Mouse (Mus musculus) forebrain, embryonic 11.5 days (tissue): Measurements from ENCODE around the gene Sdc3. TPM values are rescaled to one million over a fixed set of nuclear protein-coding genes. Genes with fewer than 3 reads are reported as not detected.

Source experiments
- ATAC-seq: fragments of 200-750 bp; cut with Nextera tagmentation; replicated peaks from 2 replicates; pipeline ENCODE4 v1.8.0; 2017; ENCODE audit warnings: moderate TSS enrichment; ENCODE audit not compliant: low FRiP score
- DNase-seq: peaks from one replicate; pipeline ENCODE4 v3.0.0-alpha.2; 2017; ENCODE audit warnings: low spot score
- H3K27ac ChIP-seq: fragments of 300-500 bp; sonication (generic); 2 replicates; pipeline ENCODE4 v1.5.1; 2014; ENCODE audit warnings: low read depth, low read length
- H3K27me3 ChIP-seq: fragments of 300-500 bp; sonication (generic); 2 replicates; pipeline ENCODE4 v1.6.1; 2014; ENCODE audit warnings: mild to moderate bottlenecking, low read length, mixed read lengths; ENCODE audit not compliant: control insufficient read depth, insufficient read depth
- H3K36me3 ChIP-seq: fragments of 300-500 bp; sonication (generic); 2 replicates; pipeline ENCODE4 v1.6.1; 2014; ENCODE audit warnings: mild to moderate bottlenecking, low read length, moderate library complexity, mixed read lengths; ENCODE audit not compliant: control insufficient read depth, insufficient read depth
- H3K4me1 ChIP-seq: fragments of 300-500 bp; sonication (generic); replicated peaks from 2 replicates; pipeline ENCODE4 v1.6.1; 2014; ENCODE audit warnings: low read length, mixed read lengths; ENCODE audit not compliant: control insufficient read depth, insufficient read depth
- H3K4me2 ChIP-seq: fragments of 300-500 bp; sonication (generic); 2 replicates; pipeline ENCODE4 v1.6.1; 2014; ENCODE audit warnings: low read depth, mild to moderate bottlenecking, low read length, moderate library complexity, mixed read lengths; ENCODE audit not compliant: severe bottlenecking
- H3K4me3 ChIP-seq: fragments of 300-500 bp; sonication (generic); 2 replicates; pipeline ENCODE4 v1.5.1; 2014; ENCODE audit warnings: low read depth, low read length
- H3K9ac ChIP-seq: fragments of 300-500 bp; sonication (generic); 2 replicates; pipeline ENCODE4 v1.6.1; 2014; ENCODE audit warnings: low read length
- H3K9me3 ChIP-seq: fragments of 300-500 bp; sonication (generic); 2 replicates; pipeline ENCODE4 v1.6.1; 2016; ENCODE audit warnings: low read length, mixed read lengths; ENCODE audit not compliant: control insufficient read depth
- WGBS: fragments of 180-500 bp; shearing (Covaris S2); extraction: QIAGEN DNeasy Blood & Tissue Kit; methylation state at CpG from one replicate; pipeline ENCODE4 v1.1.7; 2014; 5-methylcytosine and 5-hydroxymethylcytosine counted together
- polyA plus RNA-seq: library from polyadenylated mRNA; unstranded; fragments of >200 nt; fragmentation: Nextera tagmentation; extraction: Ambion mirVana; gene quantifications from 2 replicates; pipeline ENCODE4 v1.2.1, GENCODE M21; 2014

The Sdc3 gene
- polyA plus RNA-seq, 1 experiment from 2014 or later = 19.5 TPM

DNA sequence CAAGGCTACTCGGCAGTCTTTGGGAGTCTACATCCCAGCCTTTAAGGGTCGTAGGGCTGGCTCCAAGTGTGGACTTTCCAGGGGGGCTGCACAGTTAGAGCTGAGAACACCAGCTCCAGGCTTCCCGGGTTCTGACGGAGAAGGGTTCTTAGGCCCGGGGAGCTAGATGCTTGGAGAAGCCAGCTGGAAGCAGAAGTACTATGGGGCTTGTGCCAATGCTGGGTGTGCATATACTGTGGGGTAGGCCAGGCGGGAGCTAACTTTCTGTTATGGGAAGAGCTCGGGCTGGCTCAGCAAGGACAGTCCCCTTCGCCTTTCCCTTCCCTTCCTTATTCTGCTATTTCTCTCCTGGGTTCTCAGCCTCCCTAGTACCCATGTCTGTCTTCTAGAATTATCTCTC, 23.5 kb downstream of the Sdc3 start:
- Histone ChIP-seq H3K4me1 (peaks cover 6% of the 10 kb centered on the region; the same call in 1 of the 2 replicates), H3K9me3 (no peaks in the 10 kb centered on the region), H3K36me3 (no peaks in the 10 kb centered on the region), H3K4me2 (no peak overlapping the region), H3K9ac (no peak overlapping the region), H3K27me3 (no peaks in the 10 kb centered on the region), H3K4me3 (no peak overlapping the region), H3K27ac (no peak overlapping the region)
- 84% methylated on average over 8 of the region's 8 CpGs for WGBS
- DNase-seq (no peak), ATAC-seq (no peak)

GRCm38 (mm10) chr4:130819806-130820205, 27.5 kb downstream of the Sdc3 start:
- H3K36me3 ChIP-seq = no peaks in the 10 kb centered on the region
- H3K4me3 ChIP-seq = no peak overlapping the region
- no peaks in the 10 kb centered on the region for H3K9me3 ChIP-seq
- DNase-seq (no peak), ATAC-seq (no peak)
- H3K4me1 ChIP-seq = 0 out of 2 replicates have a peak, but pooled peaks cover 2% of the 10 kb centered on the region
- H3K9ac ChIP-seq = no peak overlapping the region
- 95% methylated on average over 3 of the region's 3 CpGs for WGBS
- no peak overlapping the region for H3K27ac ChIP-seq
- H3K27me3 ChIP-seq = no peaks in the 10 kb centered on the region
- no peak overlapping the region for H3K4me2 ChIP-seq

GRCm38 (mm10) chr4:130820594-130821255, 28.4 kb downstream of the Sdc3 start:
- ATAC-seq (no peak), DNase-seq (no peak)
- Histone ChIP-seq H3K27me3 (no peaks in the 10 kb centered on the region), H3K36me3 (no peaks in the 10 kb centered on the region), H3K9me3 (no peaks in the 10 kb centered on the region), H3K9ac (no peak overlapping the region), H3K4me3 (no peak overlapping the region), H3K4me1 (no peaks in the 10 kb centered on the region), H3K27ac (no peak overlapping the region), H3K4me2 (no peak overlapping the region)
- 82% methylated on average over 7 of the region's 7 CpGs for WGBS

DNA sequence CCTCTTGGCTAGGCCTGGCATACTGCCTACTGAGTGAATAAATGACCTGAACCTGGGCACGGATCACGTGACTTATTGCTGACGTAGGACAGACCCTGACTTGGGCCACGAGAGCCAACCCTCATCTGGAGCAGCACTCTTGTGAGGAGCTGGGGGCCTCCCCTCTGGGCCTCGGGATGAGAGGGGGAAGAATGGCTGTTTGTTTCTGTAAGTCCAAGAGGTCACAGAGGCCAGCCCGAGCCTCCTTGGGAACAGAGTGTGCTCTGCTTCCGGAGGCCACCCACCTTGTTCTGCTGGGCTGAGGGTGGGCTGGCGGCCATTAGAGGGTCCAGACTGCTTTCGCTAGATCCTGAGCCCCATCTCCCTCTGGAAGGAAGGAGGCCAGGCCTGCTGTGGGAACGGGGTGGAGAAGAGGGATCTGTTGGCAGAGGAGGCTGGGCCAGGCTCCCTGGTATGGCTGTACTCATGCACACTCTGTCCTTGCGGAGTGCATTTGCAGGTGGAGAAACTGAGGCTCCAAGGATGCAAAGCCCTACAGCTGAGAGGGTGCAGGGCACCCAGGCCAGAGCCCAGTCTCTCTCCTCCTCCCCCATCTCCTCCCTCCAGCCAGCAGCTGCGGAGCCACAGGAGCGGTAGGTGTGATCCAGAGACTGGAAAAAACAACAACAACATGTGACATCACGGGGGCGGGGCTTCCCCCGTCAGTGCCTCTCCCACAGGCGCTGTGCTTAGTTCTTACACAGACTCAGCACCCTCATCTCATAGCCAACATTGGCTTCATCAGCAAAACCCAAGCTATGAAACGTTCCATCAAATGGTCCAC, 36.7 kb downstream of the Sdc3 start:
- Histone ChIP-seq H3K27ac (0 out of 2 replicates have a peak overlapping the region, but pooled peaks have one; percentile 18), H3K4me3 (no peak overlapping the region)

DNA sequence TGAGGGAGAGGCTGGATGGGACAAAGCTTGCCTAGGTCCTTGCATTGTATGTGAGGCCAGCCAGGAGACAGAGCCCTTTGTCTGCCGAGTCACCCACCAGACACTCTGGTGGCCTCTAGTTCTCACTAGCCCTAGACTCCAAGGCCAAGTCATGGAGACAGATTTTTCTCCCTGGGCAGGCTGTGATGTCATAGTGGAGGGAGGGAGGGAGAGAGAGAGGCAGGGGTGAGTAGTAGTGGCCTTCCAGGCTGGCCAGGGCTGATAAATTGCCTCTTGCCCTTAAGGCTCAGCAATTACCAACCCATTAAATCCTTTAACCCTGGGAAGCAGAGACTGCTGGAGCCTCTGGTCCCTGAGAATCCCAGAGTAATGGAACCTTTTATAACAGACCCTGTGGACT, 41.8 kb downstream of the Sdc3 start:
- 22% methylated on average over 1 of the region's 1 CpGs for WGBS
- H3K4me1 ChIP-seq = peaks cover 13% of the 10 kb centered on the region; the same call in 1 of the 2 replicates
- H3K27me3 ChIP-seq = peaks cover 26% of the 10 kb centered on the region
- ATAC-seq (no peak), DNase-seq (no peak)
- no peak overlapping the region for H3K4me2 ChIP-seq
- H3K4me3 ChIP-seq = no peak overlapping the region
- no peaks in the 10 kb centered on the region for H3K9me3 ChIP-seq
- no peak overlapping the region for H3K9ac ChIP-seq
- H3K36me3 ChIP-seq = no peaks in the 10 kb centered on the region
- no peak overlapping the region for H3K27ac ChIP-seq

More for the DNA sequence above, 36.7 kb downstream of the Sdc3 start:
- Histone ChIP-seq H3K4me2 (peak overlapping the region; percentile 24; the same call in 1 of the 2 replicates), H3K4me1 (peaks cover 2% of the 10 kb centered on the region; the same call in 1 of the 2 replicates), H3K27me3 (peaks cover under 1% of the 10 kb centered on the region; the same call in 1 of the 2 replicates), H3K36me3 (no peaks in the 10 kb centered on the region), H3K9ac (no peak overlapping the region), H3K9me3 (no peaks in the 10 kb centered on the region)
- ATAC-seq = peak; percentile 53
- peak; percentile 67 for DNase-seq
- WGBS = 11% methylated on average over 18 of the region's 18 CpGs

DNA sequence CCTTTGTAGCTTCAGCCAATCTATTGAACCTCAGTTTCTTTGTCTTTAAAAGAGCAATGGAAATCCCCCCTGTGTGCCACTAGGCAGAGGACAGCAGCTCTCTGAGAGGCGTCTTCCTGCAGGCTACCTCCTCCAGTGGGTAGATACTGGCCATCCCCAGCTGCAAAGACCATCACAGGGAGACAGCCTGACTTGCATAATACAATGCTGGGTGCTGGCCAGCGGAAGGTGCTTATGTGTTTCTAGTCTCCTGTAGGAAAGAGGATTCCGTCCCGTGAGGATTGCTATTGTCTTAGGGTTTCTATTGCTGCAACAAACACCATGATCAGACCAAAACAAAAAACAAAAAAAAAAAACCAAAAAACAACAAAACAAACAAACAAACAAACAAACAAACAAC, 43.2 kb downstream of the Sdc3 start:
- ATAC-seq = no peak
- Histone ChIP-seq H3K4me2 (no peak overlapping the region), H3K4me3 (no peak overlapping the region), H3K27ac (no peak overlapping the region), H3K9me3 (no peaks in the 10 kb centered on the region), H3K27me3 (peaks cover 31% of the 10 kb centered on the region), H3K4me1 (peaks cover 13% of the 10 kb centered on the region; the same call in 1 of the 2 replicates), H3K36me3 (no peaks in the 10 kb centered on the region), H3K9ac (no peak overlapping the region)
- no peak for DNase-seq
- 88% methylated on average over 4 of the region's 4 CpGs for WGBS

DNA sequence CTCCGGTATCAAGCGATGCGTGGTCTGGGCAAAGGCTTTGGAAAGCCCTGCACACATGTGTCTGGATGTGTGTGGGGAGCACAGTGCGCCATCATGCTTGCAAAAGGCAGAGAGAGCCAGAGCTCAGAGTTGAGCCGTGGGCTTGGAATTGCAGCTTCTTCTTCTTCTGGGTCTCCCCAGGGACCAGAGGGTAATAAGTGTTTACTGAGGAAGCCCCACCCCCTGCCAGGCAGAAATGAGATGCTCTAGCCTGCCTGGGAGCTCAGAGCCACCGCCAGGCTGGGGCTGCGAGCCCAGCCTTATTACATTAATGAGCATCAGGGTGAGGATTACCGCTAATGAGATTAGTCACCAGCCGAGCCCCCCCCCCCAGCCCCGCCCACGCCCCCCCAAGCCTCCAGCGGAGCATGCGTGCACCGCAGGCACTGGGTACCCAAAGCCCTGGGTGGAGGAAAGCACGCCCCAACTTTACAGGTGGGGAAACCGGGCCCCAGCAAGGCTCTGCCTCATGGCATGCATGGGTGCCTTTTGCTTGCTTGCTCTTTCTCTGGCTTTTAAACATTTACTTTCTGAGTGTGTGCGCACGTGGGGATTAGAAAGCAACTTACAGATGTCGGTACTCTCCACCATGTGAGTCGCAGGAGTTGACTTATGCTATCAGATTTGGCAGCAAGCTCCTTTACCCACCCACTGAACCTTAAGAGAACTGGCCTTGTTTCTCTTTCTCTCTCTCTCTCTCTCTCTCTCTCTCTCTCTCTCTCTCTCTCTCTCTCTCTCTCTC, 44.1 kb downstream of the Sdc3 start:
- Histone ChIP-seq H3K27ac (no peak overlapping the region), H3K9ac (peak overlapping the region; percentile 12; the same call in 1 of the 2 replicates), H3K9me3 (no peaks in the 10 kb centered on the region), H3K4me2 (peak overlapping the region; percentile 29; the same call in 1 of the 2 replicates), H3K4me1 (peaks cover 18% of the 10 kb centered on the region; the same call in 1 of the 2 replicates), H3K27me3 (peaks cover 32% of the 10 kb centered on the region), H3K36me3 (no peaks in the 10 kb centered on the region), H3K4me3 (no peak overlapping the region)
- DNase-seq (peak; percentile 79), ATAC-seq (peak; percentile 83)
- WGBS = 6% methylated on average over 20 of the region's 20 CpGs

- H3K27me3 ChIP-seq = peaks cover 32% of the 10 kb centered on the region
- no peak overlapping the region for H3K4me3 ChIP-seq
- no peak overlapping the region for H3K27ac ChIP-seq
- WGBS = 45% methylated on average over 11 of the region's 11 CpGs
- no peak overlapping the region for H3K9ac ChIP-seq
- H3K4me1 ChIP-seq = peaks cover 20% of the 10 kb centered on the region; the same call in 1 of the 2 replicates
- ATAC-seq = no peak
- no peak for DNase-seq
- no peaks in the 10 kb centered on the region for H3K9me3 ChIP-seq
- no peaks in the 10 kb centered on the region for H3K36me3 ChIP-seq
- H3K4me2 ChIP-seq = no peak overlapping the region
Measured at GRCm38 (mm10) chr4:130838585-130838984, 46.2 kb downstream of the Sdc3 start.
